Mouse (Mus musculus): ENCODE measurements at regions not wholly inside any gene's neighbourhood (a gene's known extent, or its start where the extent isn't known, plus 50 kb on each side); places are given as distances from the start of the nearest gene placed in this dataset.

- no peak for ATAC-seq (replicated peaks; ENCODE audit: low FRiP score, poor library complexity, severe bottlenecking)
Observed at GRCm38 (mm10) chr15:5584381-5584780, 340.4 kb upstream of the Ptger4 start.

- no peak for ATAC-seq (replicated peaks; ENCODE audit: low FRiP score, poor library complexity, severe bottlenecking)
Observed at GRCm38 (mm10) chr15:5604732-5605266, 360.8 kb upstream of the Ptger4 start.

GRCm38 (mm10) chr15:5607533-5607932, 363.5 kb upstream of the Ptger4 start:
- ATAC-seq (replicated peaks; ENCODE audit: low FRiP score, poor library complexity, severe bottlenecking) = no peak

- no peak for ATAC-seq (replicated peaks; ENCODE audit: low FRiP score, poor library complexity, severe bottlenecking)
Observed at GRCm38 (mm10) chr15:5623021-5623420, 379.0 kb upstream of the Ptger4 start.

- ATAC-seq (replicated peaks; ENCODE audit: low FRiP score, poor library complexity, severe bottlenecking) = no peak
Observed at GRCm38 (mm10) chr15:5625367-5625766, 381.4 kb upstream of the Ptger4 start.

- no peak for ATAC-seq (replicated peaks; ENCODE audit: low FRiP score, poor library complexity, severe bottlenecking)
Observed at GRCm38 (mm10) chr15:5646673-5647072, 402.7 kb upstream of the Ptger4 start.

GRCm38 (mm10) chr15:5658796-5659195, 414.8 kb upstream of the Ptger4 start:
- peak; percentile 99 for ATAC-seq (replicated peaks; ENCODE audit: low FRiP score, poor library complexity, severe bottlenecking)

- ATAC-seq (replicated peaks; ENCODE audit: low FRiP score, poor library complexity, severe bottlenecking) = peak; percentile 56
Observed at GRCm38 (mm10) chr15:5660819-5661218, 416.8 kb upstream of the Ptger4 start.

- ATAC-seq (replicated peaks; ENCODE audit: low FRiP score, poor library complexity, severe bottlenecking) = no peak
Observed at GRCm38 (mm10) chr15:5671781-5672180, 427.8 kb upstream of the Ptger4 start.

GRCm38 (mm10) chr15:5676704-5677103, 432.7 kb upstream of the Ptger4 start:
- ATAC-seq (replicated peaks; ENCODE audit: low FRiP score, poor library complexity, severe bottlenecking) = no peak

GRCm38 (mm10) chr15:5693810-5694209, 449.8 kb upstream of the Ptger4 start:
- ATAC-seq (replicated peaks; ENCODE audit: low FRiP score, poor library complexity, severe bottlenecking) = no peak

- ATAC-seq (replicated peaks; ENCODE audit: low FRiP score, poor library complexity, severe bottlenecking) = no peak
Observed at GRCm38 (mm10) chr15:5695015-5695414, 451.0 kb upstream of the Ptger4 start.

GRCm38 (mm10) chr15:5708454-5708853, 464.5 kb upstream of the Ptger4 start:
- ATAC-seq (replicated peaks; ENCODE audit: low FRiP score, poor library complexity, severe bottlenecking) = no peak

GRCm38 (mm10) chr15:5740658-5741057, 496.7 kb upstream of the Ptger4 start:
- ATAC-seq (replicated peaks; ENCODE audit: low FRiP score, poor library complexity, severe bottlenecking) = no peak

GRCm38 (mm10) chr15:5743893-5744292, 499.9 kb upstream of the Ptger4 start:
- ATAC-seq (replicated peaks; ENCODE audit: low FRiP score, poor library complexity, severe bottlenecking) = no peak

GRCm38 (mm10) chr15:5758690-5759089, 514.7 kb upstream of the Ptger4 start:
- no peak for ATAC-seq (replicated peaks; ENCODE audit: low FRiP score, poor library complexity, severe bottlenecking)

GRCm38 (mm10) chr15:5762216-5762615, 518.2 kb upstream of the Ptger4 start:
- no peak for ATAC-seq (replicated peaks; ENCODE audit: low FRiP score, poor library complexity, severe bottlenecking)

- no peak for ATAC-seq (replicated peaks; ENCODE audit: low FRiP score, poor library complexity, severe bottlenecking)
Observed at GRCm38 (mm10) chr15:5777074-5777473, 522.5 kb upstream of the Dab2 start.

GRCm38 (mm10) chr15:5799917-5800316, 499.7 kb upstream of the Dab2 start:
- ATAC-seq (replicated peaks; ENCODE audit: low FRiP score, poor library complexity, severe bottlenecking) = no peak

GRCm38 (mm10) chr15:5811154-5811732, 488.3 kb upstream of the Dab2 start:
- 0 out of 2 replicates have a peak, but pooled peaks have one; percentile 43 for ATAC-seq (replicated peaks; ENCODE audit: low FRiP score, poor library complexity, severe bottlenecking)

- no peak for ATAC-seq (replicated peaks; ENCODE audit: low FRiP score, poor library complexity, severe bottlenecking)
Observed at GRCm38 (mm10) chr15:5811958-5812357, 487.6 kb upstream of the Dab2 start.
